Mouse (Mus musculus) neural tube, embryonic 12.5 days (tissue): ENCODE data around the gene Dis3l2. TPM values are rescaled to one million over a fixed set of nuclear protein-coding genes. Genes with fewer than 3 reads are reported as not detected.

ENCODE experiments used
- polyA plus RNA-seq: library from polyadenylated mRNA; unstranded; fragments of >200 nt; fragmentation: Nextera tagmentation; extraction: Ambion mirVana; gene quantifications from 2 replicates; pipeline ENCODE4 v1.2.1, GENCODE M21; 2016

The Dis3l2 gene
- polyA plus RNA-seq, 1 experiment from 2014 or later: 40.7 TPM

Other genes starting within 250 kb of the Dis3l2 start
- 2,887 and 2,907 TPM in 2 replicates for gene Ptma, start 177.1 kb upstream of the Dis3l2 start, polyA plus RNA-seq
- gene Pde6d, start 121.2 kb upstream of the Dis3l2 start, polyA plus RNA-seq: 98.8 and 104 TPM in 2 replicates
- gene Cops7b, start 120.9 kb upstream of the Dis3l2 start, polyA plus RNA-seq: 66.1 and 70.1 TPM in 2 replicates
- gene Nppc, start 33.2 kb upstream of the Dis3l2 start, polyA plus RNA-seq: 12.6 and 13.8 TPM in 2 replicates